Mouse (Mus musculus): ENCODE data around the gene Kel. TPM values are rescaled to one million over a fixed set of nuclear protein-coding genes. Genes with fewer than 3 reads are reported as not detected.

Gene Kel
- total RNA-seq, 2 experiments from 2014 or later = not detected

DNA sequence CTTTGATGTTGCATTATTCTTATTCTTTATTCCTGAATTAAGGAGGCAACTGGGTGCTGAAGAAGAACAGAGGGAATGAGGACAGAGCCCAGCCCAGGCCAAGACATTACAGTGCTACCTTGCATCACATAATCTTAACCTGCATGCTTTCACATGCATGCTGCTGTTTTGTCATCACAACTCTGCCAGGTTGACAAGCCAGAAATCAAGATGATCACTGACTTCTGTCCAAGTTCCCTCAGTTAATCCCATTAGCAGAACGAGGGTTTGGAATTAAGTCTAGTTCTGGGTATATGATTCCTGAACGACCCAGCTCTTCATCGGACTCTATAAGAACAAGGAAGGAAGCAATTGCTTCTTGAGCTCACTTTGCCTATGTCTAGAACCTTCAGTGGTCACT is 57.9 kb downstream of the Kel start:
- DNase-seq = no peak

DNA sequence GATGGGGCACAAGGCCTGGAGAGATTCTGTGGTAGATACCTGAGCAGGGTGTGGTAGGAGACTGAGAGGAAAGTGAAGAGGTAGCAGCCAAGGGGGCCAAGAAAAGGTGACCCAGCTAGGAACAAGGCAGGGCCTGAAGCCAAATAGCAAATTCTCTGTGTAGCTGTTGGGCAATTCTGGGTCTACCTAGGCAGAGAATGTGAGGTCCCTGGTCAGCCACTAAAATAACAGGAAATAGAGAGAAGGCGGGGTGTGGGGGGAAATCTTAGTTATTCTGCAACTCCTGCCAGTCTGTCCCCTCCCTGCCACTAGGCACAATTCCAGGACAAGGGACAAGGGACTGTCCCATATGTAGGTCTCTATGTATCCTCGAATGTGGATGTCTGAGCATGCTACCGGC is 60.9 kb downstream of the Kel start:
- DNase-seq = no peak

DNA sequence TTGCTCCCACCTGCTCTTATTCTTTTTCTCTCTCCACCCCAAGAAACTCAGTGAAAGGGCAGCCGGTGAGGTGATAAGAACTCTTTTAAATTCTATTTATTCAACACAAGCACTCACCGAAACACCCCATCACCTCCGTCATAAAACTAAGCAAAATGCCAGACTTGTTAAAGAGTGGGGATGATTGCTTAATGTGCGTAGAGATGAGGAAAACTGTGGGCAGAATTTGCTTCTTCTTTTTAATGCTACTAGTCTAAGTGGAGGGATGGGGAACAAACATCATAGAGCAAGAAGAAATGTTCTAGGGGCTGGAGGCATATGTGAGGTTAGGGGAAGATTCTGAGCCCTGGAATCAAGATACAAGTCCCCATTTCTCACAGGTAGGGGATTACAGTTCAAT is 61.4 kb downstream of the Kel start:
- no peak for DNase-seq

DNA sequence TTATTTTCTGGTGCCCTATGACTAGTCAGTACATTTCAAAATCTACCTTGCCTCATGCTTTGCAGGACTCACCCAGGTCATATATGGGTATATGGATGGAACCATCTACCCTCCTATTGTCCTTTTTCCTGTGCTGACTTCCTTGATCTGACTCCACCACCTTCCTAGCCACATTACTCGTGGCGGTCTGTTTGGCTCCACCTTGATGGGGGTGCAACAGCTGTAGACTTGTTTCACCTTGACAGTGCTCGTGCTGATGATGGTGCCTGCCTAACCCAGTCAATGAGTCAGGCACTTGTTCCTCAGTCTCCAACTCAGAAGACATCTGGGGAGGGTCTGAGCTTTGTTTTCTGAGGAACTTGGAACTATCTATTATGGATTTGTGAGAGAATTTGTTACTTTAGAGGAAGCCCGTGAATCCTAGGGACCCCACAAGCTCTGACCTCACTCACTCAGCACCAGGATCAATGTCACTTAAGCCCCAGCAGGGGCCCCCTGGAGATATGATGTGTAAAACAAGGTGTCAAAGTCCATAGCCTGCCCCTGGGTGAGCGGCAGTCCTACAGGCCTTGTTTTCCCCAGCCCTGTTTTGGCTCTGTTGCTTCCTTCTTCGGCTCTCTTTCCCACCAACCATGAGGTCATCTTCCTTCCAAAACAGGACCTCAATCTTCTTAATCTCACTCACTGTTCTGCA is 62.8 kb downstream of the Kel start:
- no peak for DNase-seq

DNA sequence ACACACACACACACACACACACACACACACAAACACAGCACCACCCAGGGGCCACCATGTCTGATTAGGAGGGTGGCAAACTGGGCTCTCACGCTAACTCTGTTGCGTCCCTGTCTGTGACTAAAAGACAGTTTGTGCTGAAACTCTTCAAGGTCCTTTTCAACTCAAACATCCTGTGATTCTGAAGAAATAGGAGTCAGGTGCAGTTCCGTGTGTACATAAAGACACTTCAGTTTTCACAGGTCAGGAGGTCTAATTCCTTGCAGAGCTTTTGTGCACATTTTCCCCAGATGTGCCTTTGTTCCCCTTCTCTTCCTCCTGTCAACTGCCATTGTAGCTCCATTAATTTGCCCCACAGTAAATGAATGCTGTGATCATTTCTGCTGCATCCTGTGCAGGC is 63.7 kb downstream of the Kel start:
- no peak for DNase-seq

DNA sequence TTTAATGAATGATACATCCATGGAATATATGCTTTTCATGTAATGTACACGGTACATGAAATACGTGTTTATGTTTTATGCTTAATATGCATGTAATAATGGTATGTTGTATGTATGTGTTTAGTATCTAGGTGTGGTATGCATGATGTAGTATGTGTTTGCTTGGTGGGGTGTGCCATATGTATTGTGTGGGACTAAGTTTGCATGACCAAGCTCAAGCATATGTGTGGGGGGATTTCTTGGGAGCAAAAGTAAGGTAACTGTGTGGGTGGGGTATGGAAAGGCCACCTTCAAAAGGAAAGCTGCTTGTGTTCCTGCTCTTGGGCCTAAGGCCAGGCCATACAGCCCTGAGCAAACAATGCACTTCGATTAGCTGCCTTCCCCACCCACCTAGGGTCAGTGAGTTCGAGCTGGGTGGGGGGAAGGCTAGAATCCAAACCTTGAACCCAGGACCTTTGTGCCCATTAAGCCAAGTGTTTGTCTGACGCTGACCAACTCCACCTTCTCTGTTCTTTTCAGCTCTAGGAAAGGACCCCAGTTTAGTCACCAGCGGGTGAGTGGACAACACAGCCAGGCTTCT is 66.1 kb downstream of the Kel start:
- no peak for DNase-seq

DNA sequence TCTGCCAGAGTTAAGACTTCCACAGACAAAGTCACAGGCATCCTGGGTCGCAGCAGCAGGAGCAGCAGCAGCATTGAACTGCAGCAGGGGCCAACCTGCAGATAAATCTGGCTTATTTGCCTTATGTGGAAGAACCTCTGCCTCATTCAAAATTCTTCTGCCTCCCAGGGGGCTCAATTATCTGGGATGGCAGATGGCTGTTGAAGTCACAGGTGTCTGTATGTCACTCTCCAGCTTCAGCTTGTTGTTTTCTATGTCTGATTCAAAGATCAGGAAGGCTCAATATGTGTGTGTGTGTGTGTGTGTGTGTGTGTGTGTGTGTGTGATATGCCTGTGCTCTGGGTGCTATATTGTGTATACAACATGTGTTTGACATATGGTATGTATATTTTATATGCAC is 66.7 kb downstream of the Kel start:
- no peak for DNase-seq

Other genes with a start within 250 kb of the Kel start
- not detected for gene Prss1, start 245.4 kb downstream of the Kel start, total RNA-seq (2021)
- not detected for gene Prss2, start 182.6 kb downstream of the Kel start, total RNA-seq (2021)
- 1 to 10 TPM; 1.2 to 1.6 TPM for gene Ephb6, start 98.9 kb downstream of the Kel start, total RNA-seq (2021)
- gene Trpv6, start 67.9 kb downstream of the Kel start, total RNA-seq (2021) = not detected
- gene Trpv5, start 23.6 kb downstream of the Kel start, total RNA-seq (2021) = not detected
- gene Llcfc1, start 19.9 kb downstream of the Kel start, total RNA-seq (2021) = not detected
- not detected for gene Olfr459, start 70.8 kb upstream of the Kel start, total RNA-seq (2021)
- not detected for gene Pip, start 143.2 kb upstream of the Kel start, total RNA-seq (2021)
- not detected for gene Sval2, start 148.7 kb upstream of the Kel start, total RNA-seq (2021)
- gene Sval1, start 247.3 kb upstream of the Kel start, total RNA-seq (2021) = not detected

Data from gastrocnemius, postnatal 25 days (tissue).